ENCODE assay signal across 32 mouse cellular contexts in genomic region chr1:184761988-184762387, GRCm38 (mm10). TPM values are rescaled to one million over a fixed set of nuclear protein-coding genes. Genes with fewer than 3 reads are reported as not detected.
DNase-seq lines count a peak whose midpoint lies in the region; ATAC-seq and TF ChIP-seq lines count a peak whose summit lies in the region.
"Had no signal": no experiment of that assay in that cellular context is flagged by ENCODE, and none has a peak within 500 bp of the region (broad histone marks: within the 10 kb centered on the region; RNA-seq: fewer than 3 reads in every experiment).

No protein-coding gene starts in this region.

- no peak overlapping the region for H3K27ac ChIP-seq in intestine, embryonic 16.5 days (ENCODE audit: low read length)
- H3K27ac ChIP-seq in intestine, embryonic 15.5 days = no peak overlapping the region
- no peak overlapping the region for H3K27ac ChIP-seq in midbrain, embryonic 13.5 days
- no peak overlapping the region for H3K27ac ChIP-seq in midbrain, embryonic 16.5 days (ENCODE audit: low read length)
- no peak overlapping the region for H3K27ac ChIP-seq in kidney, embryonic 16.5 days (ENCODE audit: low read length)
- H3K27ac ChIP-seq: embryonic facial prominence, embryonic 12.5 days; heart, embryonic 10.5 days; heart, embryonic 15.5 days; hindbrain, embryonic 12.5 days; hindbrain, postnatal 0 days; layer of hippocampus, adult 2 months; left cerebral cortex, adult 2 months; limb, embryonic 13.5 days; liver, embryonic 13.5 days; macrophage; midbrain, embryonic 15.5 days; neural tube, embryonic 13.5 days; stomach, embryonic 15.5 days had no signal

- ATAC-seq in intestine, embryonic 16.5 days = peak; percentile 28; the same call in 1 of the 2 replicates
- no peak for ATAC-seq in intestine, embryonic 15.5 days
- peak; percentile 54; the same call in 1 of the 2 replicates for ATAC-seq in megakaryocyte progenitor cell, adult 5-6 weeks (replicated peaks; ENCODE audit: poor library complexity)
- ATAC-seq in midbrain, embryonic 13.5 days = no peak
- no peak for ATAC-seq in midbrain, embryonic 16.5 days
- no peak for ATAC-seq in kidney, embryonic 16.5 days (ENCODE audit: low FRiP score, low TSS enrichment)
- ATAC-seq: CD4-positive, CD25-positive, alpha-beta regulatory T cell, adult 4 months; forebrain, postnatal 0 days; hindbrain, postnatal 0 days; intestine, postnatal 0 days; midbrain, embryonic 15.5 days had no signal

- no peak for TF ChIP-seq CTCF in C2C12 (IDR thresholded peaks at IDR 0.05; ENCODE audit: control insufficient read depth, insufficient read depth, insufficient read length)

- no peak overlapping the region for H3K4me3 ChIP-seq in intestine, embryonic 16.5 days (ENCODE audit: low read length)
- no peak overlapping the region for H3K4me3 ChIP-seq in intestine, embryonic 15.5 days (replicated peaks)
- H3K4me3 ChIP-seq in C2C12 (ENCODE audit: insufficient read depth, poor library complexity, severe bottlenecking) = no peak overlapping the region
- no peak overlapping the region for H3K4me3 ChIP-seq in midbrain, embryonic 13.5 days (replicated peaks)
- H3K4me3 ChIP-seq in midbrain, embryonic 16.5 days (ENCODE audit: low read depth, low read length) = no peak overlapping the region
- H3K4me3 ChIP-seq in kidney, embryonic 16.5 days (ENCODE audit: low read length) = no peak overlapping the region
- H3K4me3 ChIP-seq: embryonic facial prominence, embryonic 12.5 days; heart, embryonic 10.5 days; heart, embryonic 15.5 days; hindbrain, embryonic 12.5 days; layer of hippocampus, adult 2 months; left cerebral cortex, adult 2 months; limb, embryonic 13.5 days; liver, embryonic 13.5 days; midbrain, embryonic 15.5 days; neural tube, embryonic 13.5 days; stomach, embryonic 15.5 days had no signal

- H3K79me2 ChIP-seq in C2C12 (ENCODE audit: control insufficient read depth, insufficient read depth) = no peaks in the 10 kb centered on the region

- no peaks in the 10 kb centered on the region for H3K27me3 ChIP-seq in intestine, embryonic 16.5 days (replicated peaks; ENCODE audit: control insufficient read depth, insufficient read depth, low read length)
- H3K27me3 ChIP-seq in intestine, embryonic 15.5 days (replicated peaks) = no peaks in the 10 kb centered on the region
- H3K27me3 ChIP-seq in C2C12 (ENCODE audit: control insufficient read depth, insufficient read depth, insufficient read length) = no peaks in the 10 kb centered on the region
- no peaks in the 10 kb centered on the region for H3K27me3 ChIP-seq in midbrain, embryonic 13.5 days
- no peaks in the 10 kb centered on the region for H3K27me3 ChIP-seq in midbrain, embryonic 16.5 days (ENCODE audit: control insufficient read depth, insufficient read depth, low read depth, low read length)
- no peaks in the 10 kb centered on the region for H3K27me3 ChIP-seq in kidney, embryonic 16.5 days (ENCODE audit: insufficient read depth, low read length)
- H3K27me3 ChIP-seq: embryonic facial prominence, embryonic 12.5 days; heart, embryonic 15.5 days; hindbrain, embryonic 12.5 days; liver, embryonic 13.5 days; midbrain, embryonic 15.5 days; neural tube, embryonic 13.5 days; stomach, embryonic 15.5 days had no signal

- no peak overlapping the region for H3K9ac ChIP-seq in intestine, embryonic 16.5 days (ENCODE audit: low read depth, low read length)
- no peak overlapping the region for H3K9ac ChIP-seq in intestine, embryonic 15.5 days
- H3K9ac ChIP-seq in midbrain, embryonic 13.5 days (replicated peaks) = no peak overlapping the region
- no peak overlapping the region for H3K9ac ChIP-seq in midbrain, embryonic 16.5 days (ENCODE audit: low read depth, low read length)
- H3K9ac ChIP-seq in kidney, embryonic 16.5 days (replicated peaks; ENCODE audit: low read length) = no peak overlapping the region
- H3K9ac ChIP-seq: embryonic facial prominence, embryonic 12.5 days; forebrain, postnatal 0 days; heart, embryonic 15.5 days; hindbrain, embryonic 12.5 days; limb, embryonic 13.5 days; liver, embryonic 13.5 days; midbrain, embryonic 15.5 days; neural tube, embryonic 13.5 days; stomach, embryonic 15.5 days had no signal

- H3K4me2 ChIP-seq in intestine, embryonic 16.5 days (ENCODE audit: low read depth, low read length) = no peak overlapping the region
- H3K4me2 ChIP-seq in intestine, embryonic 15.5 days (replicated peaks) = no peak overlapping the region
- no peak overlapping the region for H3K4me2 ChIP-seq in midbrain, embryonic 13.5 days (replicated peaks)
- H3K4me2 ChIP-seq in midbrain, embryonic 16.5 days (ENCODE audit: low read length) = no peak overlapping the region
- no peak overlapping the region for H3K4me2 ChIP-seq in kidney, embryonic 16.5 days (replicated peaks; ENCODE audit: low read depth, low read length)
- H3K4me2 ChIP-seq: embryonic facial prominence, embryonic 12.5 days; heart, embryonic 15.5 days; hindbrain, embryonic 12.5 days; limb, embryonic 13.5 days; liver, embryonic 13.5 days; midbrain, embryonic 15.5 days; neural tube, embryonic 13.5 days; stomach, embryonic 15.5 days had no signal

- H3ac ChIP-seq in C2C12 (ENCODE audit: control insufficient read depth, insufficient read length, low read depth) = no peak overlapping the region

- peak; percentile 24 to 46 for DNase-seq in adrenal gland, postnatal 36 days
- DNase-seq: cerebellum, adult 11 months; cerebellum, adult 9-10 months; cerebellum, postnatal 36 days; forebrain, postnatal 0 days; kidney, adult 9 months; kidney, postnatal 14 days; liver, embryonic 13.5 days; lung, adult 18-20 months; lung, postnatal 10 days had no signal

- 0 out of 2 replicates have a peak, but pooled peaks cover 3% of the 10 kb centered on the region for H3K4me1 ChIP-seq in intestine, embryonic 16.5 days (ENCODE audit: control insufficient read depth, insufficient read depth, low read length)
- H3K4me1 ChIP-seq in intestine, embryonic 15.5 days (replicated peaks) = no peaks in the 10 kb centered on the region
- no peaks in the 10 kb centered on the region for H3K4me1 ChIP-seq in midbrain, embryonic 13.5 days (replicated peaks)
- no peaks in the 10 kb centered on the region for H3K4me1 ChIP-seq in midbrain, embryonic 16.5 days (ENCODE audit: control insufficient read depth, insufficient read depth, low read length)
- H3K4me1 ChIP-seq in kidney, embryonic 16.5 days (ENCODE audit: insufficient read depth, low read length) = no peaks in the 10 kb centered on the region
- H3K4me1 ChIP-seq: embryonic facial prominence, embryonic 12.5 days; heart, embryonic 10.5 days; heart, embryonic 15.5 days; hindbrain, embryonic 12.5 days; liver, embryonic 13.5 days; midbrain, embryonic 15.5 days; neural tube, embryonic 13.5 days; stomach, embryonic 15.5 days had no signal

- H3K36me3 ChIP-seq in intestine, embryonic 16.5 days (ENCODE audit: control insufficient read depth, insufficient read depth, low read length) = no peaks in the 10 kb centered on the region
- H3K36me3 ChIP-seq in intestine, embryonic 15.5 days = no peaks in the 10 kb centered on the region
- no peaks in the 10 kb centered on the region for H3K36me3 ChIP-seq in C2C12 (ENCODE audit: control insufficient read depth, insufficient read depth)
- no peaks in the 10 kb centered on the region for H3K36me3 ChIP-seq in midbrain, embryonic 13.5 days
- no peaks in the 10 kb centered on the region for H3K36me3 ChIP-seq in midbrain, embryonic 16.5 days (ENCODE audit: control insufficient read depth, insufficient read depth, low read length)
- no peaks in the 10 kb centered on the region for H3K36me3 ChIP-seq in kidney, embryonic 16.5 days (ENCODE audit: insufficient read depth, low read length)
- H3K36me3 ChIP-seq: embryonic facial prominence, embryonic 12.5 days; heart, embryonic 10.5 days; heart, embryonic 15.5 days; hindbrain, embryonic 12.5 days; limb, embryonic 13.5 days; liver, embryonic 13.5 days; midbrain, embryonic 15.5 days; neural tube, embryonic 13.5 days; stomach, embryonic 15.5 days had no signal

- no peaks in the 10 kb centered on the region for H3K79me3 ChIP-seq in C2C12 (ENCODE audit: low read depth)

- 61% methylated on average over 4 of the region's 4 CpGs for WGBS in intestine, embryonic 16.5 days
- 66% methylated on average over 4 of the region's 4 CpGs for WGBS in intestine, embryonic 15.5 days
- WGBS in midbrain, embryonic 13.5 days = 85% methylated on average over 4 of the region's 4 CpGs
- WGBS in midbrain, embryonic 16.5 days = 93% methylated on average over 4 of the region's 4 CpGs
- WGBS in kidney, embryonic 16.5 days = 53% methylated on average over 4 of the region's 4 CpGs

- H3K9me3 ChIP-seq in intestine, embryonic 16.5 days (ENCODE audit: control insufficient read depth, low read length) = no peaks in the 10 kb centered on the region
- no peaks in the 10 kb centered on the region for H3K9me3 ChIP-seq in intestine, embryonic 15.5 days
- H3K9me3 ChIP-seq in midbrain, embryonic 13.5 days = no peaks in the 10 kb centered on the region
- H3K9me3 ChIP-seq in midbrain, embryonic 16.5 days (replicated peaks; ENCODE audit: control insufficient read depth, low read length, poor library complexity, severe bottlenecking) = no peaks in the 10 kb centered on the region
- H3K9me3 ChIP-seq in kidney, embryonic 16.5 days (ENCODE audit: low read length) = no peaks in the 10 kb centered on the region
- H3K9me3 ChIP-seq: embryonic facial prominence, embryonic 12.5 days; heart, embryonic 10.5 days; heart, embryonic 15.5 days; hindbrain, embryonic 12.5 days; limb, embryonic 13.5 days; liver, embryonic 13.5 days; midbrain, embryonic 15.5 days; neural tube, embryonic 13.5 days; stomach, embryonic 15.5 days had no signal

RNA-seq across cellular contexts. Expression of gene Hlx, which starts 29.6 kb away (rescaled TPM):
- 30.0 and 33.8 TPM in 2 replicates for polyA plus RNA-seq in intestine, embryonic 16.5 days (2015; fragmentation: Nextera tagmentation; extraction: Ambion mirVana)
- polyA plus RNA-seq in intestine, embryonic 15.5 days (2015; fragmentation: Nextera tagmentation; extraction: Ambion mirVana) = 46.6 and 52.3 TPM in 2 replicates
- 34.7 TPM for polyA plus RNA-seq in C2C12 (2012; fragmentation: generic; extraction: Trizol)
- 10 to 100 TPM in 1 of 2 experiments, 1 to 10 TPM in 1; 7.2 to 14.6 TPM for total RNA-seq in adrenal gland, postnatal 36 days (2021)
- 11.6 and 14.7 TPM in 2 replicates for total RNA-seq in megakaryocyte progenitor cell, adult 5-6 weeks (2015)
- total RNA-seq in megakaryocyte progenitor cell, adult 5-6 weeks (2017) = 10.3 and 15.2 TPM in 2 replicates
- 1.1 and 1.4 TPM in 2 replicates for polyA plus RNA-seq in midbrain, embryonic 13.5 days (2015; fragmentation: Nextera tagmentation; extraction: Ambion mirVana)
- polyA plus RNA-seq in midbrain, embryonic 16.5 days (2015; fragmentation: Nextera tagmentation; extraction: Ambion mirVana) = 1.1 and 1.2 TPM in 2 replicates
- 12.8 and 13.2 TPM in 2 replicates for polyA plus RNA-seq in kidney, embryonic 16.5 days (2015; fragmentation: Nextera tagmentation; extraction: Ambion mirVana)
- polyA plus RNA-seq: CD4-positive, CD25-positive, alpha-beta regulatory T cell, adult 4 months had no signal

RNA-seq across cellular contexts. Expression of gene Marc1, which starts 49.1 kb away (rescaled TPM):
- polyA plus RNA-seq in intestine, embryonic 16.5 days (2015; fragmentation: Nextera tagmentation; extraction: Ambion mirVana) = 1.1 and 1.5 TPM in 2 replicates
- polyA plus RNA-seq in intestine, embryonic 15.5 days (2015; fragmentation: Nextera tagmentation; extraction: Ambion mirVana) = 0.86 and 0.88 TPM in 2 replicates
- 0.01 TPM for polyA plus RNA-seq in C2C12 (2012; fragmentation: generic; extraction: Trizol)
- total RNA-seq in adrenal gland, postnatal 36 days (2021) = 1 to 10 TPM; 3.7 to 7.4 TPM
- total RNA-seq in megakaryocyte progenitor cell, adult 5-6 weeks (2015) = 0.49 and 0.67 TPM in 2 replicates
- total RNA-seq in megakaryocyte progenitor cell, adult 5-6 weeks (2017) = 0.33 TPM in 1 of 2 replicates, not detected in the other
- not detected in 2 replicates for polyA plus RNA-seq in midbrain, embryonic 13.5 days (2015; fragmentation: Nextera tagmentation; extraction: Ambion mirVana)
- 0.15 TPM in 2 replicates for polyA plus RNA-seq in midbrain, embryonic 16.5 days (2015; fragmentation: Nextera tagmentation; extraction: Ambion mirVana)
- polyA plus RNA-seq in kidney, embryonic 16.5 days (2015; fragmentation: Nextera tagmentation; extraction: Ambion mirVana) = 0.26 and 0.37 TPM in 2 replicates
- total RNA-seq: heart, postnatal 25 days had no signal
- polyA plus RNA-seq: embryonic facial prominence, embryonic 12.5 days; heart, embryonic 15.5 days; hindbrain, embryonic 12.5 days; macrophage; midbrain, embryonic 15.5 days; neural tube, embryonic 13.5 days had no signal

Comparison
In these comparisons a context has a peak if more than half of its experiments do, and no peak if none do; other contexts are left out.
1. ATAC-seq: peak in intestine, embryonic 16.5 days (single experiment) and megakaryocyte progenitor cell, adult 5-6 weeks (single experiment); none in intestine, embryonic 15.5 days (single experiment), midbrain, embryonic 13.5 days (single experiment), midbrain, embryonic 16.5 days (single experiment) and kidney, embryonic 16.5 days (single experiment).